Mouse (Mus musculus) large intestine, adult 2 months (tissue): ENCODE results near the gene Camk2d. TPM values are rescaled to one million over a fixed set of nuclear protein-coding genes. Genes with fewer than 3 reads are reported as not detected.

Experiments
- DNase-seq: peaks from one replicate; pipeline ENCODE4 v3.0.0-alpha.2; 2012; ENCODE audit warnings: low read depth, low spot score
- WGBS: fragments of 180-500 bp; shearing (Covaris S2); methylation state at CpG from one replicate; pipeline ENCODE4 v1.1.7; 2018; 5-methylcytosine and 5-hydroxymethylcytosine counted together
- polyA plus RNA-seq: library from polyadenylated mRNA; depleted of rRNA; stranded (reverse); fragments of >200 nt; gene quantifications from 2 replicates; pipeline ENCODE4 v1.2.3, GENCODE M21; 2012

The Camk2d gene
- polyA plus RNA-seq, 1 experiment, result 91.8 TPM

- no peak for DNase-seq
- 71% methylated on average over 6 of the region's 6 CpGs for WGBS
Observed at GRCm38 (mm10) chr3:126671292-126671691, 75.2 kb downstream of the Camk2d start.

- 85% methylated on average over 5 of the region's 5 CpGs for WGBS
- no peak for DNase-seq
Observed at GRCm38 (mm10) chr3:126681051-126681450, 84.9 kb downstream of the Camk2d start.

- no peak for DNase-seq
- 89% methylated on average over 4 of the region's 4 CpGs for WGBS
Observed at GRCm38 (mm10) chr3:126681996-126682395, 85.9 kb downstream of the Camk2d start.

- no peak for DNase-seq
- 56% methylated on average over 6 of the region's 6 CpGs for WGBS
Observed at GRCm38 (mm10) chr3:126685363-126685762, 89.3 kb downstream of the Camk2d start.

GRCm38 (mm10) chr3:126687150-126687549 is 91.0 kb downstream of the Camk2d start:
- 59% methylated on average over 4 of the region's 4 CpGs for WGBS

GRCm38 (mm10) chr3:126688516-126688915 is 92.4 kb downstream of the Camk2d start:
- no peak for DNase-seq
- 98% methylated on average over 2 of the region's 2 CpGs for WGBS

More at GRCm38 (mm10) chr3:126687150-126687549, 91.0 kb downstream of the Camk2d start:
- no peak for DNase-seq

GRCm38 (mm10) chr3:126690627-126691505 is 94.8 kb downstream of the Camk2d start:
- 51% methylated on average over 13 of the region's 13 CpGs for whole genome bisulfite sequencing
- DNase-seq, result no peak

- 80% methylated on average over 2 of the region's 2 CpGs for WGBS
- no peak for DNase-seq
Observed at GRCm38 (mm10) chr3:126691565-126691964, 95.5 kb downstream of the Camk2d start.

GRCm38 (mm10) chr3:126692797-126693196 is 96.7 kb downstream of the Camk2d start:
- no peak for DNase-seq
- WGBS, result 13% methylated on average over 8 of the region's 8 CpGs

- no peak for DNase-seq
- WGBS, result 1% methylated on average over 7 of the region's 7 CpGs
Observed at GRCm38 (mm10) chr3:126693302-126693701, 97.2 kb downstream of the Camk2d start.

GRCm38 (mm10) chr3:126695456-126696293 is 99.6 kb downstream of the Camk2d start:
- WGBS, result 13% methylated on average over 12 of the region's 12 CpGs
- DNase-seq, result no peak

GRCm38 (mm10) chr3:126696620-126697019 is 100.5 kb downstream of the Camk2d start:
- WGBS, result 34% methylated on average over 6 of the region's 6 CpGs
- no peak for DNase-seq

GRCm38 (mm10) chr3:126699740-126700139 is 103.6 kb downstream of the Camk2d start:
- WGBS, result 76% methylated on average over 3 of the region's 3 CpGs
- no peak for DNase-seq

GRCm38 (mm10) chr3:126701067-126701466 is 105.0 kb downstream of the Camk2d start:
- no peak for DNase-seq
- WGBS, result 80% methylated on average over 6 of the region's 6 CpGs

- DNase-seq, result no peak
- WGBS, result 51% methylated on average over 6 of the region's 6 CpGs
Observed at GRCm38 (mm10) chr3:126701586-126701985, 105.5 kb downstream of the Camk2d start.

GRCm38 (mm10) chr3:126705490-126705889 is 109.4 kb downstream of the Camk2d start:
- WGBS, result 85% methylated on average over 1 of the region's 1 CpGs
- no peak for DNase-seq

GRCm38 (mm10) chr3:126714281-126714680 is 118.2 kb downstream of the Camk2d start:
- WGBS, result 53% methylated on average over 1 of the region's 1 CpGs
- no peak for DNase-seq

GRCm38 (mm10) chr3:126723021-126723449 is 126.9 kb downstream of the Camk2d start:
- no peak for DNase-seq
- WGBS, result 82% methylated on average over 5 of the region's 5 CpGs

GRCm38 (mm10) chr3:126723458-126723857 is 127.4 kb downstream of the Camk2d start:
- 77% methylated on average over 5 of the region's 5 CpGs for WGBS
- no peak for DNase-seq

- WGBS, result 94% methylated on average over 9 of the region's 9 CpGs
Observed at GRCm38 (mm10) chr3:126725647-126726046, 129.5 kb downstream of the Camk2d start.

More at GRCm38 (mm10) chr3:126725647-126726046, 129.5 kb downstream of the Camk2d start:
- DNase-seq, result no peak
